Mouse (Mus musculus): ENCODE results near the gene Atat1. TPM values are rescaled to one million over a fixed set of nuclear protein-coding genes. Genes with fewer than 3 reads are reported as not detected.
A peak's percentile ranks its signal among the peaks of the same experiment; 100 is the strongest.

Atat1 gene
- total and polyA plus RNA-seq, 3 experiments, result 5.7 to 12.5 (median 10.4) TPM

DNA sequence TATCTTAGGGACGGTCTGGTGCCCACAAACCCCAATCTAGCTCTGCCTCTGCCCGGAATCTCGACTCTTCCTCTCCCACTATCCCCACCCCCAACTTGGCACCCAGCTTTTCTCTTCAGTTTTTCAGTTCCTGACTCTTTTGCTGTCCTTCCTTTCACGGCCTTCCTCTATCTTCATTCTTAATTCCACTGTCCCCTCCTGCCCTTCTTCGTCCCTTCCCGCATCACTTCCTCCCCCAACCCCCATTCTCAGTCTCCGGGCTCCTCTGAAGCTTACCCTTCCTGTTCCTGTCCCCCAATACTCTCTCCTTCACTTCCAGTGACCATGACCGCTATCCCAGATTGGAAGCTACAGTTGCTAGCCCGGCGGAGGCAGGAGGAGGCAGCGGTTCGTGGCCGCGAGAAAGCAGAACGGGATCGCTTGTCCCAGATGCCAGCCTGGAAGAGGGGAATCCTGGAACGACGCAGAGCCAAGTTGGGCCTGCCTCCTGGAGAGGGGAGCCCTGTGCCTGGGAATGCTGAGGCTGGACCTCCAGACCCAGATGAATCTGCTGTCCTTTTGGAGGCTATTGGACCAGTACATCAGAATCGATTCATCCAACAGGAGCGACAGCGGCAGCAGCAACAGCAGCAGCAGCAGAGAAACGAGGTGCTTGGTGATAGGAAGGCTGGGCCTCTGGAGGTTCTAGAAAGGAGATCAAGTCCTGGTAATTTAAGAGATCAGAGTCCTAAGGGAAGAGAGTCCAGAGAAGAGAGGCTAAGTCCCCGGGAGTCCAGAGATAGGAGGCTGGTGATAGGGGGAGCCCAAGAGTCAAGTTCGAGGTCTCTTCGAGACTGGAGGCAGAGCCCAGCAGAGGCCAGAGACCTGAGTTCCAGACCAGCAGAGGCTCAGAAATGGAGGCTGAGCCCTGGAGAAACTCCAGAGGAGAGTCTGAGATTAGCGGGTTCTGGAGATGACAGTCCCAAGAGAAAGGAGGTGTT lies 42.7 kb downstream of the Atat1 start:
- peak; percentile 76 for DNase-seq (ENCODE audit: extremely low read depth)
- H3K9me3 ChIP-seq (replicated peaks; ENCODE audit: low read length), result peaks cover 4% of the 10 kb centered on the region
- in situ Hi-C loops (cut with MboI; ENCODE audit: low pct_ligation_motif_present, low pct_unique_long_range_greater_than_20kb, low sequenced_read_pairs), result loop anchor here (10.0 kb wide), 1 partner anchor 132 kb away; no protein-coding TSS in a partner anchor
- peak overlapping the region; percentile 91 for H3K4me2 ChIP-seq (ENCODE audit: insufficient read depth, low read depth, poor library complexity, severe bottlenecking)
- H3K4me3 ChIP-seq (replicated peaks in 1 of 3; ENCODE audit: low read depth in 2 of 3, low read length in 2 of 3, poor library complexity in 1 of 3), result peak overlapping the region; percentile 63 to 99 (median 74)
- dilution Hi-C loops (cut with MboI; ENCODE audit: extremely low pct_ligation_motif_present, extremely low pct_unique_long_range_greater_than_20kb, low sequenced_read_pairs), result no loop called here
- peak overlapping the region; percentile 69 for H3K9ac ChIP-seq (ENCODE audit: insufficient read depth, low read depth)
- peak overlapping the region; percentile 74 for H3K27ac ChIP-seq (ENCODE audit: insufficient read depth, low read depth)
- no peaks in the 10 kb centered on the region for H3K27me3 ChIP-seq (replicated peaks)
- H3K79me2 ChIP-seq (replicated peaks; ENCODE audit: control insufficient read depth, extremely low read depth, insufficient read depth, poor library complexity, severe bottlenecking), result peaks cover 36% of the 10 kb centered on the region
- peaks cover 0 to 10% of the 10 kb centered on the region in 2 experiments for H3K36me3 ChIP-seq (replicated peaks in 1 of 2; ENCODE audit: control insufficient read depth in 1 of 2, insufficient read depth in 1 of 2, low read length in 1 of 2)
- H3K4me1 ChIP-seq (ENCODE audit: control insufficient read depth in 1 of 2, insufficient read depth in 2 of 2), result peaks cover 0 to 21% of the 10 kb centered on the region in 2 experiments; a peak in 2 of 4 replicates
- TF ChIP-seq IRF4 (IDR thresholded peaks at IDR 0.05; ENCODE audit: low read depth, low read length) (no peak), SMC3 (IDR thresholded peaks at IDR 0.05; ENCODE audit: low read depth, low read length) (peak; percentile 31), RAD21 (IDR thresholded peaks at IDR 0.05; ENCODE audit: low read depth, low read length) (peak; percentile 42), ETS1 (conservative IDR thresholded peaks at IDR 0.05; ENCODE audit: low read depth, low read length) (no peak), CHD2 (IDR thresholded peaks at IDR 0.05; ENCODE audit: low read length) (peak; percentile 37; the same call in 1 of the 2 replicates), UBTF (IDR thresholded peaks at IDR 0.05; ENCODE audit: low read depth, low read length) (peak; percentile 44; the same call in 1 of the 2 replicates), CTCF (conservative IDR thresholded peaks at IDR 0.05 in 1 of 2, IDR thresholded peaks at IDR 0.05 in 1 of 2; ENCODE audit: low read depth in 2 of 2, low read length in 2 of 2) (peak in 1 of 2 experiments; percentile 71; a peak in 2 of 4 replicates), NRF1 (IDR thresholded peaks at IDR 0.05; ENCODE audit: low read depth, low read length) (no peak), SIN3A (IDR thresholded peaks at IDR 0.05; ENCODE audit: low read length) (peak; percentile 7; the same call in 1 of the 2 replicates), ELF1 (IDR thresholded peaks at IDR 0.05; ENCODE audit: low read depth, low read length) (0 out of 2 replicates have a peak, but pooled peaks have one; percentile 8)

DNA sequence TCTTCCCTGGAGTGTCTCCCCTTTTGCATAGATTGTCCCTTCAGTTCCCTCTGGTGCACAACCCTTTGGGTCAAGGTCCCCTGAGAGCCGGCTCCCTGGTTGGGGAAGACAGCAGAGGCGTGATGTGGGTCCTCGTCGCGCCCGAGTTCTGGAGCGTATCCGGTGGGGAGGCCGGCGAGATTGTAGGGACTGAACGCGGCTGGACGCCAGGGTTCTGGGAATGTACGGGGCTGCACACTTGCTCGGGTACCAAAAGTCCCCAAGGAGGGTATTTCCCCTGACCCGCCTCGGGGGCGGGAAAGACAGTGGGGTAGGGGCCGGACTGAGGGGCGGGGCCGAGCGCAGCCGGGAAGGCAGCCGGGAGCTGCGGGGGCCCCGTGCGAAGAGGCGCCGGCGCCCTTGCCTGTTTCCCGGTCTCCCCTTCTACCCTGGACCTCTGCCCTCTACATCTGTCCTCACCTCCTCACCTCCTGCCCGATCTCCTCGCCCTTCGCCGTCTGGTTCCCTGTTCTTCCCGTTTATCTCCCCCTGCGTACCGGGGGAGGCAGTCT lies 43.5 kb downstream of the Atat1 start:
- in situ Hi-C loops (cut with MboI; ENCODE audit: low pct_ligation_motif_present, low pct_unique_long_range_greater_than_20kb, low sequenced_read_pairs) (loop anchor here (10.0 kb wide), 1 partner anchor 132 kb away; no protein-coding TSS in a partner anchor), dilution Hi-C loops (cut with MboI; ENCODE audit: extremely low pct_ligation_motif_present, extremely low pct_unique_long_range_greater_than_20kb, low sequenced_read_pairs) (no loop called here)
- Histone ChIP-seq H3K27ac (ENCODE audit: insufficient read depth, low read depth) (peak overlapping the region; percentile 74), H3K9me3 (replicated peaks; ENCODE audit: low read length) (peaks cover 3% of the 10 kb centered on the region), H3K4me3 (replicated peaks in 1 of 3; ENCODE audit: low read depth in 2 of 3, low read length in 2 of 3, poor library complexity in 1 of 3) (peak overlapping the region; percentile 63 to 99 (median 74)), H3K4me2 (ENCODE audit: insufficient read depth, low read depth, poor library complexity, severe bottlenecking) (peak overlapping the region; percentile 91), H3K4me1 (ENCODE audit: control insufficient read depth in 1 of 2, insufficient read depth in 2 of 2) (peaks cover 0 to 16% of the 10 kb centered on the region in 2 experiments; a peak in 2 of 4 replicates), H3K79me2 (replicated peaks; ENCODE audit: control insufficient read depth, extremely low read depth, insufficient read depth, poor library complexity, severe bottlenecking) (peaks cover 29% of the 10 kb centered on the region), H3K9ac (ENCODE audit: insufficient read depth, low read depth) (peak overlapping the region; percentile 69), H3K27me3 (replicated peaks) (no peaks in the 10 kb centered on the region), H3K36me3 (replicated peaks in 1 of 2; ENCODE audit: control insufficient read depth in 1 of 2, insufficient read depth in 1 of 2, low read length in 1 of 2) (peaks cover 0 to 4% of the 10 kb centered on the region in 2 experiments)
- peak; percentile 74 for DNase-seq (ENCODE audit: extremely low read depth)
- TF ChIP-seq HCFC1 (IDR thresholded peaks at IDR 0.05; ENCODE audit: low read depth, low read length), result no peak
- no peak for TF ChIP-seq USF2 (conservative IDR thresholded peaks at IDR 0.05; ENCODE audit: low read depth, low read length)
- peak; percentile 63; the same call in 1 of the 2 replicates for TF ChIP-seq ZMIZ1 (IDR thresholded peaks at IDR 0.05; ENCODE audit: low read depth, low read length)
- TF ChIP-seq CTCF (conservative IDR thresholded peaks at IDR 0.05 in 1 of 2, IDR thresholded peaks at IDR 0.05 in 1 of 2; ENCODE audit: low read depth in 2 of 2, low read length in 2 of 2), result no peak
- TF ChIP-seq EP300 (IDR thresholded peaks at IDR 0.05; ENCODE audit: low read length), result no peak
- TF ChIP-seq NELFE (IDR thresholded peaks at IDR 0.05; ENCODE audit: low read depth, low read length), result no peak
- no peak; the same call in none of the 2 replicates for TF ChIP-seq CHD2 (IDR thresholded peaks at IDR 0.05; ENCODE audit: low read length)
- TF ChIP-seq KAT2A (IDR thresholded peaks at IDR 0.05; ENCODE audit: insufficient replicate concordance, low read length), result no peak
- no peak for TF ChIP-seq ZNF384 (IDR thresholded peaks at IDR 0.05; ENCODE audit: low read depth, low read length)
- no peak for TF ChIP-seq RAD21 (IDR thresholded peaks at IDR 0.05; ENCODE audit: low read depth, low read length)
- no peak for TF ChIP-seq ZKSCAN1 (IDR thresholded peaks at IDR 0.05; ENCODE audit: borderline replicate concordance, low read depth, low read length)
- TF ChIP-seq MAFK (IDR thresholded peaks at IDR 0.05; ENCODE audit: insufficient replicate concordance, low read length), result no peak
- 0 out of 2 replicates have a peak, but pooled peaks have one; percentile 24 for TF ChIP-seq TBP (conservative IDR thresholded peaks at IDR 0.05; ENCODE audit: low read depth, low read length)
- TF ChIP-seq E2F4 (IDR thresholded peaks at IDR 0.05; ENCODE audit: insufficient replicate concordance, low read depth, low read length), result no peak
- no peak for TF ChIP-seq JUN (IDR thresholded peaks at IDR 0.05; ENCODE audit: insufficient read depth, low read depth, low read length)
- no peak for TF ChIP-seq MXI1 (IDR thresholded peaks at IDR 0.05; ENCODE audit: low read depth, low read length)
- TF ChIP-seq MAZ (IDR thresholded peaks at IDR 0.05; ENCODE audit: low read depth, low read length), result peak; percentile 24; the same call in 1 of the 2 replicates
- TF ChIP-seq ELF1 (IDR thresholded peaks at IDR 0.05; ENCODE audit: low read depth, low read length), result no peak
- no peak for TF ChIP-seq MYC (IDR thresholded peaks at IDR 0.05; ENCODE audit: low read depth, low read length)
- no peak for TF ChIP-seq USF1 (IDR thresholded peaks at IDR 0.05; ENCODE audit: low read depth, low read length)
- TF ChIP-seq GABPA (IDR thresholded peaks at IDR 0.05; ENCODE audit: insufficient replicate concordance, low read depth, low read length), result no peak

All from CH12.LX (cell line).